Mouse (Mus musculus) spleen, adult 2 months (tissue): ENCODE data around the gene Galnt6. TPM values are rescaled to one million over a fixed set of nuclear protein-coding genes. Genes with fewer than 3 reads are reported as not detected.
A peak's percentile ranks its signal among the peaks of the same experiment; 100 is the strongest.

Experiments used
- DNase-seq, 2 experiments: peaks; one replicate each; pipeline versions ENCODE4 v3.0.0 to v3.0.0-alpha.2; 2012 to 2021; ENCODE audit warnings: low spot score in 2 of 2, low read depth in 1 of 2
- H3K27ac ChIP-seq: fragments of 200-500 bp; 2 replicates; pipeline ENCODE4 v1.5.1; 2012; ENCODE audit warnings: low read length, inconsistent platforms; ENCODE audit not compliant: insufficient read depth
- H3K27me3 ChIP-seq: fragments of 200-500 bp; 2 replicates; pipeline ENCODE4 v1.6.1; 2012; ENCODE audit warnings: mild to moderate bottlenecking, moderate library complexity, low read length, inconsistent platforms; ENCODE audit not compliant: control insufficient read depth, insufficient read depth
- H3K36me3 ChIP-seq: fragments of 200-500 bp; 2 replicates; pipeline ENCODE4 v1.6.1; 2012; ENCODE audit warnings: mild to moderate bottlenecking, low read length, inconsistent platforms; ENCODE audit not compliant: control insufficient read depth, insufficient read depth
- H3K4me1 ChIP-seq: fragments of 200-500 bp; 2 replicates; pipeline ENCODE4 v1.6.1; 2011; ENCODE audit warnings: inconsistent platforms; ENCODE audit not compliant: control insufficient read depth, insufficient read depth, insufficient read length
- H3K4me3 ChIP-seq: fragments of 200-500 bp; 2 replicates; pipeline ENCODE4 v1.5.1; 2011; ENCODE audit warnings: mild to moderate bottlenecking, inconsistent platforms; ENCODE audit not compliant: insufficient read depth, insufficient read length; ENCODE audit errors: extremely low read depth
- CTCF ChIP-seq: fragments of 200-500 bp; IDR thresholded peaks from 2 replicates; pipeline ENCODE4 v1.5.1; 2011; ENCODE audit warnings: mild to moderate bottlenecking, inconsistent platforms; ENCODE audit not compliant: insufficient read depth, insufficient read length, insufficient replicate concordance; ENCODE audit errors: extremely low read depth
- POLR2A ChIP-seq: fragments of 200-500 bp; IDR thresholded peaks from 2 replicates; pipeline ENCODE4 v1.6.1; 2011; ENCODE audit warnings: low read depth, low read length, inconsistent platforms
- WGBS: fragments of 180-500 bp; shearing (Covaris S2); methylation state at CpG from one replicate; pipeline ENCODE4 v1.1.7; 2018; 5-methylcytosine and 5-hydroxymethylcytosine counted together
- polyA plus RNA-seq: library from polyadenylated mRNA; depleted of rRNA; stranded (reverse); fragments of >200 nt; gene quantifications from 2 replicates; pipeline ENCODE4 v1.2.3, GENCODE M21; 2012

The Galnt6 gene
- polyA plus RNA-seq, 1 experiment = 13.9 TPM

DNA sequence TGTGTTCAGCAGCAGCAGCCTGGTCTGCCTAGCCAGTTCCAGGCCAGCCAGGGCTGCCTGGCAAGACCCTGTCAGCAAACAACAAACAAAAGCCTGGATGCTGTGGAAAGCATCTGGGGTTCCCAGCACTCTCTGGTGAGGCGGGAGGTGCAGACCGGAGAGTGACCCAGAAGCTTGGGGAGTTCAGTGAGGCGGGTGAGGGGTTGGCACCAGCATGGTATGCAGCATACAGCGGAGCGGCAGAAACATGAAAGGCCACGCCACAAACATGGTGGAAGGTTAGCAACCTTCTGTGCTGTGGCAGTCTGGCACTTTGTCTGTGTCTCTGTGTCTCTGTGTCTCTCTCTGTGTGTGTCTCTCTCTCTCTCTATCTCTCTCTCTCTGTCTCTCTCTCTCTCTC, 42.7 kb downstream of the Galnt6 start:
- TF ChIP-seq CTCF (no peak), POLR2A (no peak)
- no peak overlapping the region; the same call in 1 of the 2 replicates for H3K27ac ChIP-seq
- 0 out of 2 replicates have a peak, but pooled peaks cover under 1% of the 10 kb centered on the region for H3K36me3 ChIP-seq
- DNase-seq = no peak
- peaks cover 12% of the 10 kb centered on the region; the same call in 1 of the 2 replicates for H3K4me1 ChIP-seq
- 81% methylated on average over 6 of the region's 6 CpGs for WGBS
- H3K4me3 ChIP-seq = peak overlapping the region; percentile 2; the same call in 1 of the 2 replicates
- no peaks in the 10 kb centered on the region for H3K27me3 ChIP-seq

DNA sequence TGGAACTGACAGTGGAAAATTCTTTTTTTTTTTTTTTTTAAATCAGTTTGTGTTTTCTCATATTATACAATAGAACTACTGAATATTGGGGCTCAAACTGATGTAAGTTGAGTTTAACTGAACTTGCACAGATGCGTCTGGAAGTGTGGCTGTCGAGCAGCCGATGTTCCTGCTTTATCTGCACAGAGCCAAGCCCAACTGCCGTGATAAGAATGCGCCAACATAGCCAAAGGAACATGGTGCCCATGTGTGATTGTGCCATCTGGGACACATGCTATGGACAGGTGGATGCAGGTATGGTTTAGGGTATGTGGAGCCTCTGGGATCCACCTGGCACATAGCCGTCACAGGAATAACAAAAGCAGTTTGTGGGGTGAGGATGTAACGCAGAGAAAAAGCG, 43.3 kb downstream of the Galnt6 start:
- Histone ChIP-seq H3K4me1 (peaks cover 12% of the 10 kb centered on the region; the same call in 1 of the 2 replicates), H3K27me3 (no peaks in the 10 kb centered on the region), H3K27ac (no peak overlapping the region), H3K4me3 (no peak overlapping the region), H3K36me3 (no peaks in the 10 kb centered on the region)
- WGBS = 91% methylated on average over 8 of the region's 8 CpGs
- no peak for DNase-seq
- no peak for TF ChIP-seq POLR2A
- TF ChIP-seq CTCF = no peak

DNA sequence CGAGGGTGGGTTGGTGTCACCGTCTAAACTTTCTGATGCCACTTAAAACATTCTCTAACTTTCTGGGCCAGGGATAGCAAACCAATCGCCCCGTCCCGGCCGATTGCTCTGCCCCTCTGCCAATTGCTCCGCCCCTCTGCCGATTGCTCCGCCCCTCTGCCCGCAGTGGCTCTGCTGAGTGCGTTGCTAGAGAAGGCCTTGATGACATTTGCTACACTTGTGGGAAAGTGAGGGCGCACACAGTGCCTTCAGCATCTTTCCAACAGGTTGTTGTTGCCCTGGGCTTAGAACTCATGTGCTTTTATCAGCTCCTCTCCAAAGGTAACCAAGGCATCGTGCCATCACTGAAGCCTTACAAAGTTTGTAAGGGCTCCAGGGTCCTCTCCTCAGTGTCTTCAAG, 43.9 kb downstream of the Galnt6 start:
- DNase-seq = no peak
- Histone ChIP-seq H3K36me3 (no peaks in the 10 kb centered on the region), H3K4me3 (no peak overlapping the region), H3K27me3 (no peaks in the 10 kb centered on the region), H3K27ac (peak overlapping the region; percentile 37; the same call in 1 of the 2 replicates), H3K4me1 (peaks cover 12% of the 10 kb centered on the region; the same call in 1 of the 2 replicates)
- TF ChIP-seq POLR2A = no peak
- TF ChIP-seq CTCF = no peak
- 64% methylated on average over 13 of the region's 13 CpGs for WGBS

DNA sequence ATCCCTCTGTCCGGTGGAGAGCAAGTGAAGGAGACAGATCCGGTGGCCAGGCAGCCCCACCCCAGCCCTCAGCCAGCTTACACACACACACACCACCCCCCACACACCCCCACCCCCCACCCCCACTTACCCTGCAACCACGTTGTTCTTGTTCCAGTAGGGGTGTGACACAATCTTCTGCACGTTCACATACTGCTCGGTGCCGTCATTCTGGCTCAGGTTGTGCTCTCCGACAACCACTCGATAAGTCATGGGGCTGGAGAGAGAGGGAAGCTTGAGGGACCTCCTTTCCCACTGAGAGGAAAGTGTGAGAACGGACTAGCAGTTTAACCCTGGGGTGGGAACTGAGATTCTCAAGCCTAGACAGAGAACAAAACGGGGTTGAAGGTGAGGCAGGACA, 44.7 kb downstream of the Galnt6 start:
- WGBS = 78% methylated on average over 10 of the region's 10 CpGs

DNA sequence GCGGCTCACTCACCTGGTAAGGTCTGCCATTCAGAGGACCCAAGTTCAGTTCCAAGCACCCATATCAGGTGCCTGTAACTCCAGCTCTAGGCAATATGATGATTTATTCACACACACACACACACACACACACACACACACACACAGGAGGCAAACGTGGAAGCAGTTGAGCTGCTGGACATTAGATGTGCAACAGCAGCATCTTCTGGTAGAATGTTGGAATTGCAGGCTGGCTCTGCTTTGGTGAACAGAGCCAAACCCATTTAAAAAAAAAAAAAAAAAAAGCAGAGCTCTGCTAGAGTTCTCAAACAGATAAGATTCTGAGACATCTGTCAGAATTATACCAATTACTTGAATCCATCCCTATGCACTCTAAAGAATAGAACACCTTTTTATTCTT, 46.1 kb downstream of the Galnt6 start:
- no peak overlapping the region for H3K27ac ChIP-seq
- peak; percentile 84; the same call in 1 of the 2 replicates for TF ChIP-seq CTCF
- TF ChIP-seq POLR2A = no peak
- DNase-seq = peak; percentile 82 to 84
- H3K36me3 ChIP-seq = no peaks in the 10 kb centered on the region
- no peaks in the 10 kb centered on the region for H3K27me3 ChIP-seq
- H3K4me3 ChIP-seq = no peak overlapping the region
- 50% methylated on average over 2 of the region's 2 CpGs for WGBS
- H3K4me1 ChIP-seq = peaks cover 12% of the 10 kb centered on the region; the same call in 1 of the 2 replicates

More for the DNA sequence above, 44.7 kb downstream of the Galnt6 start:
- TF ChIP-seq CTCF (no peak), POLR2A (no peak)
- Histone ChIP-seq H3K4me3 (no peak overlapping the region), H3K27ac (no peak overlapping the region), H3K4me1 (peaks cover 12% of the 10 kb centered on the region; the same call in 1 of the 2 replicates), H3K27me3 (no peaks in the 10 kb centered on the region), H3K36me3 (no peaks in the 10 kb centered on the region)
- no peak for DNase-seq

DNA sequence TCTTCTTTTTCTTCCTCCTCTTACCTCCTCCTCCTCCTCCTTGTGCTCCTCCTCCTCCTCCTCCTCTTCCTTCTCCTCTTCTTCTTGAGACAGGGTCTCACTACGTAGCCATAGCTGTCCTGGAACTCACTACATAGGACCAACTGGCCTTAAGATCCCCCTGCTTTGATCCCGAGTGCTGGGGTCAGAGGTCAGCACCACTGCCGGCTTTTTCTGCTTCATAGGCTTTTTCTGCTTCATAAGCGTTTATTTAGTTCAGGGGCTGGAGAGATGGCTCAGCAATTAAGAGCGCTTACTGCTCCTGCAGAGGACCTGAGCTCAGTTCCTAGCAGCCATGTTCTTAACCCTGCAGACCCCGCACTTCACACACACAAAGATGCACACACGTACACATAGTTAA, 47.4 kb downstream of the Galnt6 start:
- no peaks in the 10 kb centered on the region for H3K36me3 ChIP-seq
- TF ChIP-seq CTCF (no peak), POLR2A (no peak)

DNA sequence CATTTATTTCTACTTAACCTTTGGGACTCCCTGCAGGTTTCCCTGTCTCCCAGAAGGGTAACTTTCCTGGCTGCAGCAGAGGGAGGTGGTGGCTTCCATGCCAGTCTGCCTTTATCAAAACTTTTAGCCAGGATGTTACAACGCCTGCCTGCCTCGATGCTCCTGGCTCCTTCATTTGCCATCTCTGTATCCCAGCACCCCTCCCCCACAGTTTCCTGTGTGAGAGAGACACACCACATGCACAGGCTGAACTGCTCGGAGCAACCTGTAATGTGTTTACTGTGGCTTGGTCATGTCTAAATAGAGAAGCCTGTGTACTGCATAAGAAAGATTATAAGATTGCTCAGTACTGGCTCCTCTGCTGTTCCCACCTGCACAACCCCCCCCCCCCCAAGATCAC, 48.8 kb downstream of the Galnt6 start:
- no peak overlapping the region for H3K27ac ChIP-seq
- WGBS = 57% methylated on average over 3 of the region's 3 CpGs
- H3K4me3 ChIP-seq = no peak overlapping the region
- no peaks in the 10 kb centered on the region for H3K36me3 ChIP-seq
- no peaks in the 10 kb centered on the region for H3K27me3 ChIP-seq
- DNase-seq = no peak
- H3K4me1 ChIP-seq = no peaks in the 10 kb centered on the region
- TF ChIP-seq POLR2A (no peak), CTCF (no peak)

More for the DNA sequence above, 47.4 kb downstream of the Galnt6 start:
- WGBS = 83% methylated on average over 7 of the region's 7 CpGs
- DNase-seq = no peak
- H3K4me3 ChIP-seq = no peak overlapping the region
- no peaks in the 10 kb centered on the region for H3K27me3 ChIP-seq
- H3K27ac ChIP-seq = no peak overlapping the region
- H3K4me1 ChIP-seq = no peaks in the 10 kb centered on the region

DNA sequence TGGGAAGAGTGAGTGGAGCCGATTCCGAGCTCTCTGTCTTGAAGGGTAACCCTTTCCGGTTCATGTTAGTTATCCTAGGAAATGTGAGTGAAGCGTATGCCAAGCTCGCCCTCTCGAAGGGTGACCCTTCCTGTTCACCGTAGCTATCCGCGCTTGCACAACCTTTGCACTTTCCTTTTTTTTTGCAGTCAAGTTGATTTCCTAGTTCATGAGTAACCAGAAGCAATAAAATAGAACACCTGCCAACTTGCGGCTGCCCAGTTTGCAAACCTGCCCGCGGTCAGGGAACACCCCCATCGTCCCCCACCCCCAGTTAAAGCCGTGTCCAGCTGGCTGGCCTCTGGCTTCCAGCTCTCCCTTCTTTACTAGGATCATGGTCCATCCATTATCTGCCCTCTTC, 50.2 kb downstream of the Galnt6 start:
- H3K4me3 ChIP-seq = no peak overlapping the region
- TF ChIP-seq POLR2A (no peak), CTCF (no peak)
- H3K4me1 ChIP-seq = no peaks in the 10 kb centered on the region; the same call in 1 of the 2 replicates
- no peaks in the 10 kb centered on the region for H3K27me3 ChIP-seq
- H3K36me3 ChIP-seq = no peaks in the 10 kb centered on the region
- DNase-seq = no peak
- 62% methylated on average over 14 of the region's 14 CpGs for WGBS
- H3K27ac ChIP-seq = no peak overlapping the region
